Mouse (Mus musculus) midbrain, embryonic 11.5 days (tissue): ENCODE data around the gene Kpna3. TPM values are rescaled to one million over a fixed set of nuclear protein-coding genes. Genes with fewer than 3 reads are reported as not detected.
"Not testable (repeated sequence)": the region's sequence is repeated elsewhere in the genome, so short reads cannot be mapped to it uniquely, and the experiment has no call there.

Experiments used
- ATAC-seq: fragments of 200-750 bp; cut with Nextera tagmentation; 2 replicates; pipeline ENCODE4 v1.8.0; 2017; ENCODE audit warnings: moderate TSS enrichment, moderate library complexity; ENCODE audit not compliant: low FRiP score
- DNase-seq: peaks from one replicate; pipeline ENCODE4 v3.0.0; 2015; ENCODE audit warnings: low spot score; ENCODE audit errors: missing footprints
- H3K27ac ChIP-seq: fragments of 300-500 bp; sonication (generic); 2 replicates; pipeline ENCODE4 v1.5.1; 2014; ENCODE audit warnings: low read depth, low read length
- H3K27me3 ChIP-seq: fragments of 300-500 bp; sonication (generic); 2 replicates; pipeline ENCODE4 v1.6.1; 2014; ENCODE audit warnings: mild to moderate bottlenecking, low read length, moderate library complexity, mixed read lengths; ENCODE audit not compliant: control insufficient read depth, insufficient read depth
- H3K36me3 ChIP-seq: fragments of 300-500 bp; sonication (generic); 2 replicates; pipeline ENCODE4 v1.6.1; 2014; ENCODE audit warnings: mild to moderate bottlenecking, low read length, moderate library complexity, mixed read lengths; ENCODE audit not compliant: control insufficient read depth, insufficient read depth
- H3K4me1 ChIP-seq: fragments of 300-500 bp; sonication (generic); 2 replicates; pipeline ENCODE4 v1.6.1; 2014; ENCODE audit warnings: low read length; ENCODE audit not compliant: control insufficient read depth, insufficient read depth
- H3K4me2 ChIP-seq: fragments of 300-500 bp; sonication (generic); 2 replicates; pipeline ENCODE4 v1.6.1; 2014; ENCODE audit warnings: mild to moderate bottlenecking, moderate library complexity
- H3K4me3 ChIP-seq: fragments of 300-500 bp; sonication (generic); 2 replicates; pipeline ENCODE4 v1.5.1; 2014; ENCODE audit warnings: low read depth, low read length
- H3K9ac ChIP-seq: fragments of 300-500 bp; sonication (generic); 2 replicates; pipeline ENCODE4 v1.6.1; 2014; ENCODE audit warnings: low read length
- H3K9me3 ChIP-seq: fragments of 300-500 bp; sonication (generic); 2 replicates; pipeline ENCODE4 v1.6.1; 2016; ENCODE audit warnings: low read length; ENCODE audit not compliant: control insufficient read depth
- WGBS: fragments of 180-500 bp; shearing (Covaris S2); extraction: QIAGEN DNeasy Blood & Tissue Kit; methylation state at CpG from one replicate; pipeline ENCODE4 v1.1.7; 2014; 5-methylcytosine and 5-hydroxymethylcytosine counted together
- polyA plus RNA-seq: library from polyadenylated mRNA; unstranded; fragments of >200 nt; fragmentation: Nextera tagmentation; extraction: Ambion mirVana; gene quantifications from 2 replicates; pipeline ENCODE4 v1.2.1, GENCODE M21; 2014

Kpna3 gene
- polyA plus RNA-seq, 1 experiment from 2014 or later = 110 TPM

- Histone ChIP-seq H3K9ac (peak overlapping the region; percentile 81), H3K9me3 (no peaks in the 10 kb centered on the region), H3K4me3 (peak overlapping the region; percentile 87), H3K36me3 (no peaks in the 10 kb centered on the region), H3K4me2 (peak overlapping the region; percentile 68), H3K4me1 (peaks cover 16% of the 10 kb centered on the region), H3K27ac (no peak overlapping the region; the same call in 1 of the 2 replicates), H3K27me3 (no peaks in the 10 kb centered on the region)
- DNase-seq (no peak), ATAC-seq (no peak)
- WGBS = 17% methylated on average over 3 of the region's 3 CpGs
These were observed 1.3 kb downstream of the Kpna3 start for GRCm38 (mm10) chr14:61438171-61438945.

- Histone ChIP-seq H3K4me1 (peaks cover 20% of the 10 kb centered on the region), H3K27me3 (no peaks in the 10 kb centered on the region), H3K4me3 (no peak overlapping the region), H3K9me3 (no peaks in the 10 kb centered on the region), H3K36me3 (no peaks in the 10 kb centered on the region), H3K27ac (no peak overlapping the region), H3K9ac (no peak overlapping the region; the same call in 1 of the 2 replicates), H3K4me2 (no peak overlapping the region)
- 91% methylated on average over 2 of the region's 2 CpGs for WGBS
- ATAC-seq (no peak), DNase-seq (no peak)
These were observed 2.8 kb downstream of the Kpna3 start for GRCm38 (mm10) chr14:61436866-61437265.

GRCm38 (mm10) chr14:61428126-61428787 is 11.4 kb downstream of the Kpna3 start:
- Histone ChIP-seq H3K4me3 (no peak overlapping the region), H3K27me3 (no peaks in the 10 kb centered on the region), H3K9me3 (no peaks in the 10 kb centered on the region), H3K9ac (no peak overlapping the region), H3K4me1 (peaks cover 3% of the 10 kb centered on the region), H3K36me3 (no peaks in the 10 kb centered on the region), H3K4me2 (no peak overlapping the region), H3K27ac (no peak overlapping the region)
- ATAC-seq (no peak), DNase-seq (no peak)
- WGBS = 81% methylated on average over 3 of the region's 3 CpGs

GRCm38 (mm10) chr14:61427095-61427494 is 12.6 kb downstream of the Kpna3 start:
- H3K4me2 ChIP-seq, H3K36me3 ChIP-seq, H3K27ac ChIP-seq, H3K9me3 ChIP-seq, DNase-seq, H3K9ac ChIP-seq, H3K4me1 ChIP-seq, ATAC-seq, H3K27me3 ChIP-seq, H3K4me3 ChIP-seq: not testable (repeated sequence)
- 53% methylated on average over 3 of the region's 8 CpGs for WGBS

GRCm38 (mm10) chr14:61425080-61425665 is 14.5 kb downstream of the Kpna3 start:
- 95% methylated on average over 2 of the region's 2 CpGs for WGBS

GRCm38 (mm10) chr14:61415719-61416118 is 24.0 kb downstream of the Kpna3 start:
- no peak overlapping the region for H3K4me3 ChIP-seq
- H3K4me2 ChIP-seq = no peak overlapping the region
- H3K9me3 ChIP-seq = no peaks in the 10 kb centered on the region
- H3K9ac ChIP-seq = no peak overlapping the region
- WGBS = 87% methylated on average over 4 of the region's 4 CpGs
- H3K27me3 ChIP-seq = no peaks in the 10 kb centered on the region
- H3K4me1 ChIP-seq = peaks cover 5% of the 10 kb centered on the region; the same call in 1 of the 2 replicates
- no peaks in the 10 kb centered on the region for H3K36me3 ChIP-seq
- no peak overlapping the region for H3K27ac ChIP-seq
- no peak for DNase-seq
- no peak for ATAC-seq

More at GRCm38 (mm10) chr14:61425080-61425665, 14.5 kb downstream of the Kpna3 start:
- ATAC-seq = no peak
- Histone ChIP-seq H3K4me1 (no peaks in the 10 kb centered on the region), H3K4me2 (no peak overlapping the region), H3K9ac (no peak overlapping the region), H3K27me3 (no peaks in the 10 kb centered on the region), H3K27ac (no peak overlapping the region), H3K4me3 (no peak overlapping the region), H3K36me3 (no peaks in the 10 kb centered on the region), H3K9me3 (no peaks in the 10 kb centered on the region)
- no peak for DNase-seq

GRCm38 (mm10) chr14:61415311-61415710 is 24.4 kb downstream of the Kpna3 start:
- no peaks in the 10 kb centered on the region for H3K36me3 ChIP-seq
- H3K4me3 ChIP-seq = no peak overlapping the region
- no peaks in the 10 kb centered on the region for H3K27me3 ChIP-seq
- H3K4me1 ChIP-seq = peaks cover 5% of the 10 kb centered on the region; the same call in 1 of the 2 replicates
- no peak overlapping the region for H3K9ac ChIP-seq
- no peaks in the 10 kb centered on the region for H3K9me3 ChIP-seq
- no peak overlapping the region for H3K27ac ChIP-seq
- no peak overlapping the region for H3K4me2 ChIP-seq
- WGBS = 81% methylated on average over 5 of the region's 5 CpGs
- ATAC-seq (no peak), DNase-seq (no peak)

GRCm38 (mm10) chr14:61414808-61415207 is 24.9 kb downstream of the Kpna3 start:
- H3K36me3 ChIP-seq = no peaks in the 10 kb centered on the region
- peaks cover 5% of the 10 kb centered on the region; the same call in 1 of the 2 replicates for H3K4me1 ChIP-seq
- H3K4me3 ChIP-seq = no peak overlapping the region
- H3K27ac ChIP-seq = no peak overlapping the region
- no peaks in the 10 kb centered on the region for H3K9me3 ChIP-seq
- H3K9ac ChIP-seq = no peak overlapping the region
- DNase-seq (no peak), ATAC-seq (no peak)
- 44% methylated on average over 1 of the region's 1 CpGs for WGBS
- no peaks in the 10 kb centered on the region for H3K27me3 ChIP-seq
- no peak overlapping the region for H3K4me2 ChIP-seq

GRCm38 (mm10) chr14:61414199-61414598 is 25.5 kb downstream of the Kpna3 start:
- no peak overlapping the region for H3K4me2 ChIP-seq
- DNase-seq (no peak), ATAC-seq (no peak)
- no peak overlapping the region for H3K4me3 ChIP-seq
- no peak overlapping the region for H3K9ac ChIP-seq
- H3K4me1 ChIP-seq = peaks cover 5% of the 10 kb centered on the region; the same call in 1 of the 2 replicates
- H3K27me3 ChIP-seq = no peaks in the 10 kb centered on the region
- 49% methylated on average over 5 of the region's 5 CpGs for WGBS
- H3K36me3 ChIP-seq = no peaks in the 10 kb centered on the region
- H3K9me3 ChIP-seq = no peaks in the 10 kb centered on the region
- no peak overlapping the region for H3K27ac ChIP-seq
